Mouse (Mus musculus) hindbrain, embryonic 14.5 days (tissue): ENCODE measurements around the gene Znrf1. TPM values are rescaled to one million over a fixed set of nuclear protein-coding genes. Genes with fewer than 3 reads are reported as not detected.

Source experiments
- ATAC-seq: fragments of 200-750 bp; cut with Nextera tagmentation; 2 replicates; pipeline ENCODE4 v1.8.0; 2017; ENCODE audit warnings: moderate number of reproducible peaks, mild to moderate bottlenecking, moderate TSS enrichment, moderate library complexity; ENCODE audit not compliant: low FRiP score
- DNase-seq: peaks from one replicate; pipeline ENCODE4 v3.0.0-alpha.2; 2015; ENCODE audit warnings: low spot score
- H3K27ac ChIP-seq: fragments of 300-500 bp; sonication (generic); 2 replicates; pipeline ENCODE4 v1.5.1; 2014; ENCODE audit warnings: mild to moderate bottlenecking, moderate library complexity
- H3K27me3 ChIP-seq: fragments of 300-500 bp; sonication (generic); 2 replicates; pipeline ENCODE4 v1.6.1; 2014; ENCODE audit warnings: mild to moderate bottlenecking, low read length, mixed read lengths; ENCODE audit not compliant: control insufficient read depth, insufficient read depth
- H3K36me3 ChIP-seq: fragments of 300-500 bp; sonication (generic); replicated peaks from 2 replicates; pipeline ENCODE4 v1.6.1; 2014; ENCODE audit not compliant: control insufficient read depth, insufficient read depth
- H3K4me1 ChIP-seq: fragments of 300-500 bp; sonication (generic); replicated peaks from 2 replicates; pipeline ENCODE4 v1.6.1; 2014; ENCODE audit warnings: antibody characterized with exemption, low read length, mixed read lengths; ENCODE audit not compliant: control insufficient read depth, insufficient read depth
- H3K4me2 ChIP-seq: fragments of 300-500 bp; sonication (generic); replicated peaks from 2 replicates; pipeline ENCODE4 v1.6.1; 2014; ENCODE audit warnings: mild to moderate bottlenecking, moderate library complexity
- H3K4me3 ChIP-seq: fragments of 300-500 bp; sonication (generic); replicated peaks from 2 replicates; pipeline ENCODE4 v1.5.1; 2014; ENCODE audit warnings: mild to moderate bottlenecking, low read length
- H3K9ac ChIP-seq: fragments of 300-500 bp; sonication (generic); 2 replicates; pipeline ENCODE4 v1.6.1; 2014
- H3K9me3 ChIP-seq: fragments of 300-500 bp; sonication (generic); 2 replicates; pipeline ENCODE4 v1.6.1; 2016; ENCODE audit warnings: low read length; ENCODE audit not compliant: control insufficient read depth
- WGBS: fragments of 180-500 bp; shearing (Covaris S2); extraction: QIAGEN DNeasy Blood & Tissue Kit; methylation state at CpG from one replicate; pipeline ENCODE4 v1.1.7; 2014; 5-methylcytosine and 5-hydroxymethylcytosine counted together
- polyA plus RNA-seq: library from polyadenylated mRNA; unstranded; fragments of >200 nt; fragmentation: Nextera tagmentation; extraction: Ambion mirVana; gene quantifications from 2 replicates; pipeline ENCODE4 v1.2.1, GENCODE M21; 2014

Znrf1 gene
- polyA plus RNA-seq, 1 experiment from 2014 or later = 108 TPM

DNA sequence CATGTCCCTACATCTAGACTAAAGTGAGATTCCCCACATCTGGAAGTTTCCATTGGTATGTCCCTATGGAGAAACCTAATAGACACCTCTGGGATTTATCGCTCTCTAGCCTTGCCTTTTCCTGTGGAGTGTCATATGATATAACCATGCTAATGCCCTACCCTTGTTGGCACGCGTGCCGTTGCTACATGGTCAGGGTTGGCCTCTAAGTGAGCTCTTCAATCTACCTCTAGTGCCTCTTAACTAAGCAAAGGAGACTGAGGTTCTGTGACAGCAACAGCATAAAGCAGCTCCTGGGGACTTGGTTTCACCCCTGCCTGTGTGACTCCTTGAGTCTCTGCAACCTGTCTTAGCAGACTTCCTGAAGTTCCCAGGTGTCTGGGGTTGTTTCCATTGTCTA lies 82.4 kb downstream of the Znrf1 start:
- H3K27me3 ChIP-seq = no peaks in the 10 kb centered on the region
- H3K9ac ChIP-seq = no peak overlapping the region
- no peak for DNase-seq
- H3K4me2 ChIP-seq = no peak overlapping the region
- H3K4me1 ChIP-seq = peaks cover 3% of the 10 kb centered on the region; the same call in 1 of the 2 replicates
- no peaks in the 10 kb centered on the region for H3K9me3 ChIP-seq
- 98% methylated on average over 4 of the region's 4 CpGs for WGBS
- H3K27ac ChIP-seq = no peak overlapping the region
- peaks cover 39% of the 10 kb centered on the region for H3K36me3 ChIP-seq
- H3K4me3 ChIP-seq = no peak overlapping the region
- no peak for ATAC-seq

DNA sequence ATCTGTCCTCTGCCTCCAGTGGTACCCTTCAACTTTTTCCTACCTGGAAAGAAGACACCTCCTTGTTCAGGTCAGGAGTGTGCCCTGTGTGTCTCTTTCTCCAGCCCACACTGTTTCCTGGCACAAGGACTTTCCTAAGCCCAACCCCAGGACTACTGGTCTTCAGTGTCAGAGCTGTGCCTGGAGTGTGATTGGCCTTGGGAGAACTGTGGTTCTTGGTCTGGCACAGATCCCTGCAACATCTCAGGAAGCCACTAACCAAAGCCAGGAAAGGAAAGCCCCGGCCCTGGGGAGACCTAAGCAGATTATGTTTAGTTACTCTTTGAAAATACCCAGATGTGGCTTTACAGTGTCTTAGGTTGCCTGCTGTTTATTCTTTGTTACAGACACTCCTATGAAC lies 84.0 kb downstream of the Znrf1 start:
- no peak overlapping the region for H3K4me2 ChIP-seq
- H3K9ac ChIP-seq = no peak overlapping the region
- H3K36me3 ChIP-seq = peaks cover 46% of the 10 kb centered on the region
- 86% methylated on average over 1 of the region's 1 CpGs for WGBS
- H3K4me1 ChIP-seq = peaks cover 3% of the 10 kb centered on the region; the same call in 1 of the 2 replicates
- no peaks in the 10 kb centered on the region for H3K27me3 ChIP-seq
- H3K9me3 ChIP-seq = no peaks in the 10 kb centered on the region
- no peak overlapping the region for H3K4me3 ChIP-seq
- no peak for DNase-seq
- H3K27ac ChIP-seq = no peak overlapping the region
- no peak for ATAC-seq

DNA sequence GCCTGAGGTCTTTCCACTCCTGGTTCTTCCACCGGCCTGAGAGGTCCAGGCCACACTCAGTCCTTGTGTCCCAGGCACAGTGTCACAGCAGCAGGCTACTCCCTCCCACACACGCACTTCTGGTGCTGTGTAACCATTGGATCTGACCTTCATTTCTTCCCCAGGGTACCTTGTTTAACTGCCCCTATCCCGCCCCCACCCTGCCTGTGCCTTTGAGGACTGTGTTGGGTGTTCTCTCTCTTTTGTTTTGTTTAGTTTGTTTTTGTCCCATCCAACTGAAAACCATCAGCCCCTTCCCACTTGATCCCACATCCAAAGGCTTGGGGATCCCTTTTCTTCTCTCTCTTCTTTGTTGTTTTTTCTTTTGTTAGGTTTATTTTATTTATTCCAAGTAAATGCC lies 86.2 kb downstream of the Znrf1 start:
- 66% methylated on average over 3 of the region's 3 CpGs for WGBS
- peaks cover 3% of the 10 kb centered on the region; the same call in 1 of the 2 replicates for H3K4me1 ChIP-seq

DNA sequence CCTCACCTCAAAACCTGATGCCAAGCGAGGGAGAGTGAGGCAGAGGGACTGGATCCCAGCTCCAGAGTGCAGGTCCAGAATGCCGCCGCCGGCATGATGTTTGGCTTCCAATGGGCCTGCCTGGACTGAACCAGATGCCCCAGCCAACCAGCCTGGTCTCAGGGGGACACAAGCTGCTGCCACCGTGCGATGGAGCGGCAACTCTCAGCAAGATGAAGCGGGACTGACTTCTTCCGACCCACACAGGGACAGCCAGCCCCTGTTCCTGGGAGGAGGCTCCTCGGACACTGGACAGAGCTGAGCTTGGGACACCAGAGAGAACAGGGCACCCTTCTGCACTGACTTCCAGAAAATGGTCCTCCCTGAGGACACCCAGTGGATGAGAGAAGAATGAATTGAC lies 86.7 kb downstream of the Znrf1 start:
- WGBS = 51% methylated on average over 10 of the region's 10 CpGs
- H3K4me3 ChIP-seq = no peak overlapping the region
- H3K4me2 ChIP-seq = no peak overlapping the region
- ATAC-seq = no peak
- DNase-seq = no peak
- no peaks in the 10 kb centered on the region for H3K27me3 ChIP-seq
- H3K27ac ChIP-seq = no peak overlapping the region
- no peaks in the 10 kb centered on the region for H3K9me3 ChIP-seq
- H3K4me1 ChIP-seq = peaks cover 3% of the 10 kb centered on the region; the same call in 1 of the 2 replicates
- H3K36me3 ChIP-seq = peaks cover 50% of the 10 kb centered on the region
- no peak overlapping the region for H3K9ac ChIP-seq

More for the DNA sequence above, 86.2 kb downstream of the Znrf1 start:
- no peaks in the 10 kb centered on the region for H3K9me3 ChIP-seq
- no peaks in the 10 kb centered on the region for H3K27me3 ChIP-seq
- H3K4me3 ChIP-seq = no peak overlapping the region
- H3K9ac ChIP-seq = no peak overlapping the region
- H3K4me2 ChIP-seq = no peak overlapping the region
- peaks cover 46% of the 10 kb centered on the region for H3K36me3 ChIP-seq
- DNase-seq = no peak
- ATAC-seq = no peak
- H3K27ac ChIP-seq = no peak overlapping the region; the same call in 1 of the 2 replicates

DNA sequence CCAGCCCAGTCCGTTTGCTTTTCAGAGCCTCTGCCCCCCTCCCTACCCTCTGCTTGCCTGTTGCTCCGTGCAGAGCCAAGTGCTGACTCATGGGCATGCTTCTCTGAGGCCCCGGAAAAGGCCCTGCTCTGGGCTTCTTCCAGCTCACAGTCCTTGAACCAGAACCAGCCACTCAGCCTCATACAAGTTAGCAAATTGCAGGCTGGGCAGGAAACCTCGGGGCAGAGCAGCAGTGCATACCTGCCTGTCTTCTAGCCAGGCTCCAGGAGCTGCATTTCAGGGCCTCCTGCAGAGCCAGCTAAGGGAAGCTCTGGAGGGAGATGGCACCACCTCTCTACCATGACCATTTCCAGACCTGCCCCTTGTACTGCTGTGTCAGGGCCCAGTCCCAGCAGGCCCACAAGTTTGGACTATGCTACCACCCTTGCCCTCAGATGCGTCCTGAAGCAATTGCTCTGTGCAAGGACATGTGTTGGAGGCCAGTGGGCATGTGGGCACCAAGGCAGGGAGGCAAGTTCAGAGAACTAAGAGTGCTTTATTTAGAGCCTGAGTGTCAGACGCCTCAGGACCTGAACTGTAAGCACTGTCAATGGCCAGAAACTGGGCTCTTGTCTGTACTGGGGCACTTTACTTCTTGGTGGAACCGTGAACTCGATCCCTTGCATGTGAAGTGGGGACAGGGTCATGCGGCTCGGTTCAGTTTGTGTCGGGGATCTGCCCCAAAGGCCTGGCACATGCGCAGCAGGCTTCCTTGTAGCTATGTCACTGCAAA lies 88.4 kb downstream of the Znrf1 start:
- WGBS = 82% methylated on average over 12 of the region's 12 CpGs
- Histone ChIP-seq H3K9me3 (no peaks in the 10 kb centered on the region), H3K27ac (no peak overlapping the region), H3K27me3 (no peaks in the 10 kb centered on the region), H3K4me2 (no peak overlapping the region), H3K4me1 (0 out of 2 replicates have a peak, but pooled peaks cover 3% of the 10 kb centered on the region), H3K4me3 (no peak overlapping the region), H3K36me3 (peaks cover 47% of the 10 kb centered on the region), H3K9ac (no peak overlapping the region)
- no peak for DNase-seq
- no peak for ATAC-seq

DNA sequence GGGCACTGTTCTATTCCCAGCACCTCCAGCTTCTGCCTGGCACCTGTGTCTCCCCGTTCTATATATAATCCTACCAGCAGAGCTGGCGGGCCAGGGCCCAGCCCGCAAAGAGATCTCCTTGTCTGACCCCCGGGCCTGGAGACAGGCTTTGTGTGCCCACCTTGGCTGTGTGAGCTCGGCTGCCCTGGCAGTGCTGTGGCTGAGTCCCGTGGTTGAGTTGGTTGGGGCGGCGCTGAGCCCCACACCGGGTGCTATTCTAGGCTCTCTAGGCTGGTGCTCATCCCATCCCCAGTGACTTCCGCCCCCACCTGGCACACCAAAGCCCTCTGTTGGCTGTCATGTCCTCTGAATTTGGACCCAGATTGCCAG lies 88.9 kb downstream of the Znrf1 start:
- H3K9me3 ChIP-seq = no peaks in the 10 kb centered on the region
- no peak overlapping the region for H3K9ac ChIP-seq
- H3K27ac ChIP-seq = no peak overlapping the region
- WGBS = 92% methylated on average over 10 of the region's 10 CpGs
- 0 out of 2 replicates have a peak, but pooled peaks cover 4% of the 10 kb centered on the region for H3K4me1 ChIP-seq
- no peak overlapping the region for H3K4me2 ChIP-seq
- DNase-seq (no peak), ATAC-seq (no peak)
- peaks cover 43% of the 10 kb centered on the region for H3K36me3 ChIP-seq
- no peak overlapping the region for H3K4me3 ChIP-seq
- H3K27me3 ChIP-seq = no peaks in the 10 kb centered on the region

DNA sequence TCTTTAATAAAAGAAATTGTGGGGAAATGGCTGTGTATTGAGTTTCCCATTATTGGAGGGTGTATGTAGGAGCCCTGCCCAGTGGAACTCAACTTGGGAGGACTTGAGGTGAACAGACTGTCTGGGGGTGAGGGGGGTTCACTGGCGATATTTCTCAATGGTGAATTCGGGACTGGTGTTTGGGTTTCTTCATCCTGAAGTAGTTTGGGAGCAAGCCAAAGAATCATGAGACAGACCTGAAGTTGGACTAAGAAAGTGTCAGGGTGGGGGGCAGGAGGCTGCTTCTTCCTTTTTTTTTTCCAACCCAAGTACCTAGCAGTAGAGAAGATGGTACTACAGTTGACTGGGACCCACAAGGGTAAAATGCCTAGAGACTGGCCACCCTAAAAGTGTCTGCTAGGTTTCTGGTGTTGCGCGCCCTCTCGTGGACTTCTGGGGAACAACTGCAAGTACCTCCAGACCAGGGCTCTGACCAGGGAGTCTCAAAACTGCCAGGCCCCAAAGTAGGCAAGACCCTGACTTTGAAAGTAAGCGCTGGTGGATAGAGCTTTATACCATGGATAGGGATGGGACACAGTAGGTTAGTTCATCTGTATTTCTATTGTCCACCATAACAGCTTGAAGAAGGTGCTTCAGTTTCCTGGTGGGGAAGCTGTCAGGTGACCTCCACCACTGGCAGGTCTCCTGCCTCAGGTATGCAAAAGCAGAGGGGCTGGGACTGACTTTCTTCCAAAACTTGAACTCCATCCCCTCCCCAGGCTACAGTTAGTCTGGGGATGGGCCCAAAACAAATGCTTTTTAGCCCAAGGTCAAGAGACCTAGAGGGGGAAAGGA lies 90.0 kb downstream of the Znrf1 start:
- H3K4me3 ChIP-seq = no peak overlapping the region
- WGBS = 40% methylated on average over 6 of the region's 6 CpGs
- peak; percentile 79 for DNase-seq
- H3K9me3 ChIP-seq = no peaks in the 10 kb centered on the region
- no peak overlapping the region for H3K27ac ChIP-seq
- H3K9ac ChIP-seq = no peak overlapping the region
- no peak for ATAC-seq
- H3K4me1 ChIP-seq = 0 out of 2 replicates have a peak, but pooled peaks cover 7% of the 10 kb centered on the region
- H3K36me3 ChIP-seq = peaks cover 35% of the 10 kb centered on the region
- no peak overlapping the region for H3K4me2 ChIP-seq
- H3K27me3 ChIP-seq = no peaks in the 10 kb centered on the region

DNA sequence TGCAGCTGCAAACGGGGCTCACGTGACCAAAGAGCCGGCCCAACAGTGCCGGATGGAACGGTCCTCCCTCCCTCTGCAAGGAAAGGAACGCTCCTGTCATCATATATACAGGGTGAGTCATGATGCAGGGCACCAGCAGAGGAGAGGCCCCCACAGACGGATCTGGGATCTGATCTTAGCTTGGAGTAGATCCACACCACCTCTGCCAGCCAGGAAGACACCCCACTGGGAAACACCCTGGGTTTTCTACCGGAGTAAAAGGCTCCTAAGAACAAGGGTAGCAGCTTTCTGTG lies 90.6 kb downstream of the Znrf1 start:
- DNase-seq (no peak), ATAC-seq (no peak)
- no peak overlapping the region for H3K4me3 ChIP-seq
- 77% methylated on average over 8 of the region's 8 CpGs for WGBS
- 0 out of 2 replicates have a peak, but pooled peaks cover 4% of the 10 kb centered on the region for H3K4me1 ChIP-seq
- no peaks in the 10 kb centered on the region for H3K27me3 ChIP-seq
- no peak overlapping the region for H3K27ac ChIP-seq
- peaks cover 30% of the 10 kb centered on the region for H3K36me3 ChIP-seq
- no peak overlapping the region for H3K4me2 ChIP-seq
- no peak overlapping the region for H3K9ac ChIP-seq
- no peaks in the 10 kb centered on the region for H3K9me3 ChIP-seq

DNA sequence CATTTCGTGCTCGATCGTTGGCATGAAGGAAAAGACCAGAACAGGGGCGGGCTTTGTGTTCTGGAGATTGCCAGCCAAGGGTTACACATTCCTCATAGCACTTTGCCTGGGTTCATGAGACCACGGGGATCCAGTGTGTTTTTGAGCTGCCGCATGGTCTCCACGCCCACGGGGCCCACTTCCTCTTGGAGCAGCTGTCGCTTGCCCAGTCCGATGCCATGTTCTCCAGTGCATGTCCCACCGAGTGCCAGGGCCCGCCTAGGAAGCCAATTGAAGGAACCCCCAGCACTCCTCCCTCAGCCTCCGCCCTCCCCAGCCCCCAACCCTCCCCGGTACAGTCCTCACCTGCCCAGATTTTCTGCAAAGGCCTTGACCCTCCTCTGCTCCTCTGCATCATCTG lies 91.0 kb downstream of the Znrf1 start:
- DNase-seq (no peak), ATAC-seq (no peak)
- Histone ChIP-seq H3K9me3 (no peaks in the 10 kb centered on the region), H3K36me3 (peaks cover 25% of the 10 kb centered on the region), H3K27me3 (no peaks in the 10 kb centered on the region), H3K27ac (no peak overlapping the region), H3K4me3 (no peak overlapping the region), H3K9ac (no peak overlapping the region), H3K4me2 (no peak overlapping the region), H3K4me1 (0 out of 2 replicates have a peak, but pooled peaks cover 4% of the 10 kb centered on the region)
- 93% methylated on average over 14 of the region's 14 CpGs for WGBS
